27 mouse cellular contexts compared by ENCODE assay signal in the genomic region with DNA sequence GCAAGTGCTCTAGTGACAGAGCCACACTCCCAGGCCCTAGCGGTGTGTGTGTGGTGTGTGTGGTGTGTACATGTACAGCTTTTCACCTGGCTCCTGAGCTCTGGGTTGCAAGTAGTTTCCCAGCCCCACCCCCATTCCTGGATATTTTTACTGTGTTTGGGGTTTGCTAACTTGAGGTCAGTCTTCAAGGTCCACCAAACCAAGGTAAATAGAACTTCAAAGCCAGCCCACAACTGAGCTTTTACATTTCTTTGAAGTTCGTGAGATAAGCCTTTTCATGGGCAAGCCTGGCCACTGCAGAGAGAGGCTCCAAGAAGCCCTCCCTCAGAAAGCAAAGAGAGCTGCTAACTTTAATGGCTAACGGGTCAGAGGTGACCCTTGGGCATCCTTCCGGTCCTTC. TPM values are rescaled to one million over a fixed set of nuclear protein-coding genes. Genes with fewer than 3 reads are reported as not detected.
A peak's percentile ranks its signal among the peaks of the same experiment; 100 is the strongest.
DNase-seq lines count a peak whose midpoint lies in the region; ATAC-seq and TF ChIP-seq lines count a peak whose summit lies in the region.
"Had no signal": no experiment of that assay in that cellular context is flagged by ENCODE, and none has a peak within 500 bp of the region (broad histone marks: within the 10 kb centered on the region; RNA-seq: fewer than 3 reads in every experiment).

No protein-coding gene starts in this region.

- H3K36me3 ChIP-seq in forebrain, embryonic 14.5 days (ENCODE audit: control insufficient read depth, insufficient read depth, low read length), result no peaks in the 10 kb centered on the region
- H3K36me3 ChIP-seq in forebrain, postnatal 0 days (ENCODE audit: insufficient read depth), result no peaks in the 10 kb centered on the region
- H3K36me3 ChIP-seq in midbrain, embryonic 10.5 days, result no peaks in the 10 kb centered on the region
- no peaks in the 10 kb centered on the region for H3K36me3 ChIP-seq in midbrain, postnatal 0 days (ENCODE audit: insufficient read depth, low read length)
- no peaks in the 10 kb centered on the region for H3K36me3 ChIP-seq in stomach, embryonic 15.5 days
- H3K36me3 ChIP-seq: embryonic facial prominence, embryonic 10.5 days; embryonic facial prominence, embryonic 15.5 days; forebrain, embryonic 12.5 days; limb, embryonic 13.5 days; midbrain, embryonic 15.5 days had no signal

- no peaks in the 10 kb centered on the region for H3K4me1 ChIP-seq in forebrain, embryonic 14.5 days (ENCODE audit: control insufficient read depth, insufficient read depth, low read length)
- H3K4me1 ChIP-seq in forebrain, postnatal 0 days (ENCODE audit: insufficient read depth), result no peaks in the 10 kb centered on the region
- peaks cover 27% of the 10 kb centered on the region for H3K4me1 ChIP-seq in midbrain, embryonic 10.5 days
- no peaks in the 10 kb centered on the region for H3K4me1 ChIP-seq in midbrain, postnatal 0 days (ENCODE audit: insufficient read depth, low read length)
- H3K4me1 ChIP-seq in stomach, embryonic 15.5 days, result peaks cover 5% of the 10 kb centered on the region
- H3K4me1 ChIP-seq: embryonic facial prominence, embryonic 15.5 days; forebrain, embryonic 12.5 days; limb, embryonic 13.5 days; midbrain, embryonic 15.5 days had no signal

- no peak for TF ChIP-seq CTCF in forebrain, postnatal 0 days (IDR thresholded peaks at IDR 0.05; ENCODE audit: low read depth)
- no peak for TF ChIP-seq CTCF in midbrain, postnatal 0 days (IDR thresholded peaks at IDR 0.05)

- H3K9me3 ChIP-seq in forebrain, embryonic 14.5 days (replicated peaks; ENCODE audit: control insufficient read depth, low read length), result no peaks in the 10 kb centered on the region
- no peaks in the 10 kb centered on the region for H3K9me3 ChIP-seq in forebrain, postnatal 0 days (ENCODE audit: low read length)
- no peaks in the 10 kb centered on the region for H3K9me3 ChIP-seq in midbrain, embryonic 10.5 days (replicated peaks)
- no peaks in the 10 kb centered on the region for H3K9me3 ChIP-seq in midbrain, postnatal 0 days (ENCODE audit: low read length)
- H3K9me3 ChIP-seq in stomach, embryonic 15.5 days, result no peaks in the 10 kb centered on the region
- H3K9me3 ChIP-seq: embryonic facial prominence, embryonic 10.5 days; embryonic facial prominence, embryonic 15.5 days; forebrain, embryonic 12.5 days; limb, embryonic 13.5 days; midbrain, embryonic 15.5 days had no signal

- no peaks in the 10 kb centered on the region for H3K27me3 ChIP-seq in forebrain, embryonic 14.5 days (replicated peaks; ENCODE audit: control insufficient read depth, insufficient read depth, low read length)
- H3K27me3 ChIP-seq in forebrain, postnatal 0 days (ENCODE audit: insufficient read depth, low read length), result no peaks in the 10 kb centered on the region
- no peaks in the 10 kb centered on the region for H3K27me3 ChIP-seq in midbrain, embryonic 10.5 days (ENCODE audit: low read depth, poor library complexity, severe bottlenecking)
- no peaks in the 10 kb centered on the region for H3K27me3 ChIP-seq in midbrain, postnatal 0 days (ENCODE audit: insufficient read depth, low read length)
- H3K27me3 ChIP-seq in stomach, embryonic 15.5 days (replicated peaks), result no peaks in the 10 kb centered on the region
- H3K27me3 ChIP-seq: embryonic facial prominence, embryonic 15.5 days; forebrain, embryonic 12.5 days; limb, embryonic 13.5 days; midbrain, embryonic 15.5 days had no signal

- H3K27ac ChIP-seq in forebrain, embryonic 14.5 days (ENCODE audit: low read depth, low read length), result no peak overlapping the region
- H3K27ac ChIP-seq in forebrain, postnatal 0 days (ENCODE audit: low read depth, low read length), result no peak overlapping the region
- 0 out of 2 replicates have a peak overlapping the region, but pooled peaks have one; percentile 9 for H3K27ac ChIP-seq in midbrain, embryonic 10.5 days (replicated peaks)
- no peak overlapping the region for H3K27ac ChIP-seq in midbrain, postnatal 0 days (ENCODE audit: low read depth, low read length)
- no peak overlapping the region for H3K27ac ChIP-seq in stomach, embryonic 15.5 days
- H3K27ac ChIP-seq: embryonic facial prominence, embryonic 10.5 days; embryonic facial prominence, embryonic 15.5 days; forebrain, embryonic 12.5 days; hindbrain, embryonic 14.5 days; limb, embryonic 13.5 days; midbrain, embryonic 15.5 days had no signal

- ATAC-seq in forebrain, embryonic 14.5 days, result no peak
- ATAC-seq in forebrain, postnatal 0 days, result no peak
- no peak for ATAC-seq in midbrain, postnatal 0 days (ENCODE audit: low FRiP score)
- ATAC-seq in stomach, embryonic 15.5 days (ENCODE audit: insufficient read depth, low FRiP score, low read depth), result peak; percentile 36; the same call in 1 of the 2 replicates
- ATAC-seq: activated CD4-positive, CD25-positive, alpha-beta regulatory T cell, adult 4 months; intestine, postnatal 0 days; midbrain, embryonic 15.5 days had no signal

- H3K9ac ChIP-seq in forebrain, embryonic 14.5 days (ENCODE audit: low read length), result no peak overlapping the region
- no peak overlapping the region for H3K9ac ChIP-seq in forebrain, postnatal 0 days
- H3K9ac ChIP-seq in midbrain, postnatal 0 days (replicated peaks; ENCODE audit: low read length, poor library complexity, severe bottlenecking), result no peak overlapping the region
- no peak overlapping the region for H3K9ac ChIP-seq in stomach, embryonic 15.5 days
- H3K9ac ChIP-seq: embryonic facial prominence, embryonic 15.5 days; forebrain, embryonic 12.5 days; hindbrain, embryonic 14.5 days; limb, embryonic 13.5 days; midbrain, embryonic 15.5 days had no signal

- no peak overlapping the region for H3K4me3 ChIP-seq in forebrain, embryonic 14.5 days (ENCODE audit: low read depth, low read length)
- no peak overlapping the region for H3K4me3 ChIP-seq in forebrain, postnatal 0 days (ENCODE audit: low read depth, low read length)
- H3K4me3 ChIP-seq in midbrain, embryonic 10.5 days, result no peak overlapping the region
- H3K4me3 ChIP-seq in midbrain, postnatal 0 days (ENCODE audit: low read depth, low read length), result no peak overlapping the region
- H3K4me3 ChIP-seq in stomach, embryonic 15.5 days (replicated peaks), result no peak overlapping the region
- H3K4me3 ChIP-seq: embryonic facial prominence, embryonic 10.5 days; embryonic facial prominence, embryonic 15.5 days; forebrain, embryonic 12.5 days; limb, embryonic 13.5 days; midbrain, embryonic 15.5 days had no signal

- H3K4me2 ChIP-seq in forebrain, embryonic 14.5 days (ENCODE audit: low read length), result no peak overlapping the region
- H3K4me2 ChIP-seq in forebrain, postnatal 0 days (ENCODE audit: low read depth), result no peak overlapping the region
- no peak overlapping the region for H3K4me2 ChIP-seq in midbrain, postnatal 0 days (ENCODE audit: low read depth, low read length, poor library complexity, severe bottlenecking)
- no peak overlapping the region for H3K4me2 ChIP-seq in stomach, embryonic 15.5 days
- H3K4me2 ChIP-seq: embryonic facial prominence, embryonic 15.5 days; forebrain, embryonic 12.5 days; heart, embryonic 11.5 days; hindbrain, embryonic 14.5 days; limb, embryonic 13.5 days; liver, embryonic 11.5 days; midbrain, embryonic 15.5 days had no signal

- peak; percentile 9 for DNase-seq in forebrain, embryonic 14.5 days (ENCODE audit: low spot score)
- DNase-seq in forebrain, postnatal 0 days, result no peak
- no peak for DNase-seq in midbrain, embryonic 10.5 days (ENCODE audit: low spot score)
- no peak for DNase-seq in midbrain, postnatal 0 days (ENCODE audit: low spot score)
- DNase-seq in cerebellum, adult 18-20 months, result no peak
- no peak for DNase-seq in heart, adult 11 months
- DNase-seq: B cell, adult 2 months; cerebellum, adult 2 months; cerebellum, postnatal 14 days; gastrocnemius, postnatal 25 days; heart, adult 18-20 months; heart, postnatal 4 days; kidney, postnatal 4 days; lung, postnatal 14 days; right cerebral cortex, postnatal 25 days; thymus, postnatal 14 days had no signal

- WGBS in forebrain, embryonic 14.5 days, result 51% methylated on average over 4 of the region's 4 CpGs
- 56% methylated on average over 4 of the region's 4 CpGs for WGBS in forebrain, postnatal 0 days
- WGBS in midbrain, embryonic 10.5 days, result 37% methylated on average over 4 of the region's 4 CpGs
- WGBS in midbrain, postnatal 0 days, result 36% methylated on average over 4 of the region's 4 CpGs
- 42% methylated on average over 4 of the region's 4 CpGs for WGBS in stomach, embryonic 15.5 days

RNA-seq across cellular contexts. Expression of gene B4galt5, which starts 30.0 kb away (rescaled TPM):
- polyA plus RNA-seq in forebrain, embryonic 14.5 days (2014; fragmentation: Nextera tagmentation; extraction: Ambion mirVana), result 10.9 and 12.0 TPM in 2 replicates
- 57.4 and 60.7 TPM in 2 replicates for total RNA-seq in forebrain, postnatal 0 days (2014; rRNA removed)
- polyA plus RNA-seq in forebrain, postnatal 0 days (2015; fragmentation: Nextera tagmentation; extraction: Ambion mirVana), result 21.1 and 27.4 TPM in 2 replicates
- polyA plus RNA-seq in midbrain, embryonic 10.5 days (2016; fragmentation: Nextera tagmentation; extraction: Ambion mirVana), result 9.1 and 9.9 TPM in 2 replicates
- total RNA-seq in midbrain, postnatal 0 days (2014; rRNA removed), result 64.1 and 88.3 TPM in 2 replicates
- 29.1 and 35.6 TPM in 2 replicates for polyA plus RNA-seq in midbrain, postnatal 0 days (2015; fragmentation: Nextera tagmentation; extraction: Ambion mirVana)
- 16.7 and 17.0 TPM in 2 replicates for polyA plus RNA-seq in stomach, embryonic 15.5 days (2015; fragmentation: Nextera tagmentation; extraction: Ambion mirVana)

RNA-seq across cellular contexts. Expression of gene Slc9a8, which starts 42.5 kb away (rescaled TPM):
- 13.8 and 15.9 TPM in 2 replicates for polyA plus RNA-seq in forebrain, embryonic 14.5 days (2014; fragmentation: Nextera tagmentation; extraction: Ambion mirVana)
- 23.5 and 38.4 TPM in 2 replicates for total RNA-seq in forebrain, postnatal 0 days (2014; rRNA removed)
- 10.9 and 18.0 TPM in 2 replicates for polyA plus RNA-seq in forebrain, postnatal 0 days (2015; fragmentation: Nextera tagmentation; extraction: Ambion mirVana)
- 21.6 and 25.6 TPM in 2 replicates for polyA plus RNA-seq in midbrain, embryonic 10.5 days (2016; fragmentation: Nextera tagmentation; extraction: Ambion mirVana)
- total RNA-seq in midbrain, postnatal 0 days (2014; rRNA removed), result 30.6 and 36.2 TPM in 2 replicates
- polyA plus RNA-seq in midbrain, postnatal 0 days (2015; fragmentation: Nextera tagmentation; extraction: Ambion mirVana), result 17.9 TPM in 2 replicates
- polyA plus RNA-seq in stomach, embryonic 15.5 days (2015; fragmentation: Nextera tagmentation; extraction: Ambion mirVana), result 20.5 and 25.0 TPM in 2 replicates
